Mouse (Mus musculus): ENCODE results near the gene Tmem200b. TPM values are rescaled to one million over a fixed set of nuclear protein-coding genes. Genes with fewer than 3 reads are reported as not detected.
A peak's percentile ranks its signal among the peaks of the same experiment; 100 is the strongest.

The Tmem200b gene
- polyA plus RNA-seq, 1 experiment: not detected

- TF ChIP-seq CTCF (IDR thresholded peaks at IDR 0.05; ENCODE audit: low read depth, low read length) (no peak), POLR2A (IDR thresholded peaks at IDR 0.05; ENCODE audit: borderline replicate concordance, low read depth, low read length) (no peak)
- peaks cover under 1% of the 10 kb centered on the region for H3K4me1 ChIP-seq (ENCODE audit: control insufficient read depth, insufficient read depth, low read length)
These were observed 4.5 kb upstream of the Tmem200b start for GRCm38 (mm10) chr4:131917010-131917555.

GRCm38 (mm10) chr4:131918026-131918533, 3.5 kb upstream of the Tmem200b start:
- Histone ChIP-seq H3K4me3 (ENCODE audit: insufficient read depth, low read length) (no peak overlapping the region), H3K4me1 (ENCODE audit: control insufficient read depth, insufficient read depth, low read length) (peaks cover 5% of the 10 kb centered on the region), H3K27ac (ENCODE audit: insufficient read depth, low read depth, low read length) (no peak overlapping the region)
- TF ChIP-seq POLR2A (IDR thresholded peaks at IDR 0.05; ENCODE audit: borderline replicate concordance, low read depth, low read length) (no peak), CTCF (IDR thresholded peaks at IDR 0.05; ENCODE audit: low read depth, low read length) (no peak)

More at GRCm38 (mm10) chr4:131917010-131917555, 4.5 kb upstream of the Tmem200b start:
- H3K27ac ChIP-seq (ENCODE audit: insufficient read depth, low read depth, low read length): no peak overlapping the region
- H3K4me3 ChIP-seq (ENCODE audit: insufficient read depth, low read length): no peak overlapping the region

GRCm38 (mm10) chr4:131918711-131919500, 2.7 kb upstream of the Tmem200b start:
- no peak overlapping the region for H3K27ac ChIP-seq (ENCODE audit: insufficient read depth, low read depth, low read length)
- peaks cover 5% of the 10 kb centered on the region for H3K4me1 ChIP-seq (ENCODE audit: control insufficient read depth, insufficient read depth, low read length)
- TF ChIP-seq CTCF (IDR thresholded peaks at IDR 0.05; ENCODE audit: low read depth, low read length): no peak
- H3K4me3 ChIP-seq (ENCODE audit: insufficient read depth, low read length): no peak overlapping the region

- Histone ChIP-seq H3K27ac (ENCODE audit: insufficient read depth, low read depth, low read length) (no peak overlapping the region), H3K4me1 (ENCODE audit: control insufficient read depth, insufficient read depth, low read length) (peaks cover 5% of the 10 kb centered on the region), H3K4me3 (ENCODE audit: insufficient read depth, low read length) (no peak overlapping the region)
- TF ChIP-seq CTCF (IDR thresholded peaks at IDR 0.05; ENCODE audit: low read depth, low read length) (no peak), POLR2A (IDR thresholded peaks at IDR 0.05; ENCODE audit: borderline replicate concordance, low read depth, low read length) (no peak)
These were observed 1.9 kb upstream of the Tmem200b start for GRCm38 (mm10) chr4:131919506-131920140.

- Histone ChIP-seq H3K4me1 (ENCODE audit: control insufficient read depth, insufficient read depth, low read length) (peaks cover 5% of the 10 kb centered on the region), H3K4me3 (ENCODE audit: insufficient read depth, low read length) (peak overlapping the region; percentile 36; the same call in 1 of the 2 replicates), H3K27ac (ENCODE audit: insufficient read depth, low read depth, low read length) (no peak overlapping the region)
- TF ChIP-seq POLR2A (IDR thresholded peaks at IDR 0.05; ENCODE audit: borderline replicate concordance, low read depth, low read length) (no peak), CTCF (IDR thresholded peaks at IDR 0.05; ENCODE audit: low read depth, low read length) (no peak)
These were observed 1.4 kb upstream of the Tmem200b start for GRCm38 (mm10) chr4:131920141-131920594.

- Histone ChIP-seq H3K4me3 (ENCODE audit: insufficient read depth, low read length) (peak overlapping the region; percentile 36), H3K4me1 (ENCODE audit: control insufficient read depth, insufficient read depth, low read length) (peaks cover 5% of the 10 kb centered on the region), H3K27ac (ENCODE audit: insufficient read depth, low read depth, low read length) (no peak overlapping the region)
- TF ChIP-seq CTCF (IDR thresholded peaks at IDR 0.05; ENCODE audit: low read depth, low read length): no peak
- no peak for TF ChIP-seq POLR2A (IDR thresholded peaks at IDR 0.05; ENCODE audit: borderline replicate concordance, low read depth, low read length)
These were observed 798 bp upstream of the Tmem200b start for GRCm38 (mm10) chr4:131920595-131921351.

GRCm38 (mm10) chr4:131922404-131922803, 833 bp downstream of the Tmem200b start:
- peaks cover 5% of the 10 kb centered on the region for H3K4me1 ChIP-seq (ENCODE audit: control insufficient read depth, insufficient read depth, low read length)
- H3K27ac ChIP-seq (ENCODE audit: insufficient read depth, low read depth, low read length): no peak overlapping the region
- peak overlapping the region; percentile 49 for H3K4me3 ChIP-seq (ENCODE audit: insufficient read depth, low read length)
- TF ChIP-seq CTCF (IDR thresholded peaks at IDR 0.05; ENCODE audit: low read depth, low read length) (no peak), POLR2A (IDR thresholded peaks at IDR 0.05; ENCODE audit: borderline replicate concordance, low read depth, low read length) (no peak)

- Histone ChIP-seq H3K4me1 (ENCODE audit: control insufficient read depth, insufficient read depth, low read length) (peaks cover 6% of the 10 kb centered on the region), H3K27ac (ENCODE audit: insufficient read depth, low read depth, low read length) (no peak overlapping the region), H3K4me3 (ENCODE audit: insufficient read depth, low read length) (no peak overlapping the region)
- TF ChIP-seq CTCF (IDR thresholded peaks at IDR 0.05; ENCODE audit: low read depth, low read length) (no peak), POLR2A (IDR thresholded peaks at IDR 0.05; ENCODE audit: borderline replicate concordance, low read depth, low read length) (no peak)
These were observed 2.7 kb downstream of the Tmem200b start for GRCm38 (mm10) chr4:131924096-131924810.

GRCm38 (mm10) chr4:131929146-131929545, 7.6 kb downstream of the Tmem200b start:
- Histone ChIP-seq H3K27ac (ENCODE audit: insufficient read depth, low read depth, low read length) (no peak overlapping the region), H3K4me3 (ENCODE audit: insufficient read depth, low read length) (no peak overlapping the region), H3K4me1 (ENCODE audit: control insufficient read depth, insufficient read depth, low read length) (peaks cover 6% of the 10 kb centered on the region)
- TF ChIP-seq POLR2A (IDR thresholded peaks at IDR 0.05; ENCODE audit: borderline replicate concordance, low read depth, low read length) (no peak), CTCF (IDR thresholded peaks at IDR 0.05; ENCODE audit: low read depth, low read length) (no peak)

Data from bone marrow macrophage, adult 2 months (primary cell).